Mouse (Mus musculus) heart, embryonic 13.5 days (tissue): ENCODE measurements at regions not wholly inside any gene's neighbourhood (a gene's known extent, or its start where the extent isn't known, plus 50 kb on each side); places are given as distances from the start of the nearest gene placed in this dataset.

Source experiments
- ATAC-seq: fragments of 200-750 bp; cut with Nextera tagmentation; 2 replicates; pipeline ENCODE4 v1.8.0; 2017; ENCODE audit warnings: moderate TSS enrichment; ENCODE audit not compliant: insufficient number of reproducible peaks, low FRiP score, low TSS enrichment; ENCODE audit errors: extremely low read depth
- H3K27ac ChIP-seq: fragments of 300-500 bp; sonication (generic); replicated peaks from 2 replicates; pipeline ENCODE4 v1.5.1; 2015; ENCODE audit warnings: moderate library complexity, mild to moderate bottlenecking, inconsistent platforms
- H3K27me3 ChIP-seq: fragments of 300-500 bp; sonication (generic); replicated peaks from 2 replicates; pipeline ENCODE4 v1.6.1; 2015; ENCODE audit warnings: mild to moderate bottlenecking, inconsistent platforms
- H3K36me3 ChIP-seq: fragments of 300-500 bp; sonication (generic); 2 replicates; pipeline ENCODE4 v1.6.1; 2015; ENCODE audit warnings: mild to moderate bottlenecking, inconsistent platforms
- H3K4me1 ChIP-seq: fragments of 300-500 bp; sonication (generic); 2 replicates; pipeline ENCODE4 v1.6.1; 2015; ENCODE audit warnings: inconsistent platforms
- H3K4me2 ChIP-seq: fragments of 300-500 bp; sonication (generic); 2 replicates; pipeline ENCODE4 v1.6.1; 2015; ENCODE audit warnings: inconsistent platforms, mild to moderate bottlenecking, moderate library complexity
- H3K4me3 ChIP-seq: fragments of 300-500 bp; sonication (generic); 2 replicates; pipeline ENCODE4 v1.5.1; 2015; ENCODE audit warnings: moderate library complexity, mild to moderate bottlenecking, inconsistent platforms
- H3K9ac ChIP-seq: fragments of 300-500 bp; sonication (generic); 2 replicates; pipeline ENCODE4 v1.6.1; 2015; ENCODE audit warnings: inconsistent platforms, mild to moderate bottlenecking, moderate library complexity
- H3K9me3 ChIP-seq: fragments of 300-500 bp; sonication (generic); 2 replicates; pipeline ENCODE4 v1.6.1; 2016; ENCODE audit warnings: inconsistent platforms
- WGBS: fragments of 180-500 bp; shearing (Covaris S2); methylation state at CpG from one replicate; pipeline ENCODE4 v1.1.7; 2015; ENCODE audit warnings: mixed read lengths; 5-methylcytosine and 5-hydroxymethylcytosine counted together

DNA sequence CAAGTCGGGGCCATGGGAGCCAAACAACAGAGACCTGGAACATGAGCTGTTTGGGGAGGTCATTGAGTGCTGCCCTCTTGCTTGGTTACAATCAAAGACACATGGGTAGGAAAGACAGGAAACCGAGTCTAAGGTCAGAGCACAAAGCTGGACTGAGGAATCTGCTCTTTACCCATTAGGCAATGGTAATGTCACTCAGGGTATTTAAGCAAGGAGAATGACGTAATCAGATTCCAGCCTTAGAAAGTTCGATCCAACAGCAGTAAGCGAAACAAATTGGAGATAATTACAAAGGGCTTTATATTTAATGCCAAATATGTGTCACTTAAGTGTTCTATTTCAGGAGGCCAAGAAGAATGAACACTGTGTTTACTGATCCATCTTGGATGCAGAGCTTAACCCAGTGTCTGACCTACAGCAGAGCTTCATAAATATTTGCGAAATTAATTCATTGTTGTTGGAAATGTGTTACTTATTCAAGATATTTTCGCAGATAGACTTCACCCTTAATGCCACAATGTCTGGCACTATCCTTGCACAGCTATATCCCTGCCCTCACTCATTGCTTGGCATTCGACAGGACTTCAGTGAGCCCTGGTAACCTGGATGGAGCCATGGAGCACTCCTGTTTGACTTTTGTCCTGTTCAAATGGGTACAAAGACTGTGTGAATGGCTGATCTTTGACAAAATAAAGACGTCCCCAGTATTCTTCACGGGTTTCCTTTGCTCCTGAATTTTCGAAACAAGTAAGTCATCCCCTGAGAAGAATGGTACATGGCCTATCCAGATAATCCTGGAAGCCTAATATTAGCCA, 56.2 kb upstream of the Ptgfr start:
- no peak overlapping the region for H3K4me2 ChIP-seq
- 71% methylated on average over 11 of the region's 11 CpGs for WGBS
- H3K9ac ChIP-seq, result no peak overlapping the region
- no peaks in the 10 kb centered on the region for H3K9me3 ChIP-seq
- no peak overlapping the region for H3K27ac ChIP-seq
- H3K4me1 ChIP-seq, result peaks cover 47% of the 10 kb centered on the region
- H3K27me3 ChIP-seq, result no peaks in the 10 kb centered on the region
- H3K36me3 ChIP-seq, result no peaks in the 10 kb centered on the region
- H3K4me3 ChIP-seq, result no peak overlapping the region
- no peak for ATAC-seq

DNA sequence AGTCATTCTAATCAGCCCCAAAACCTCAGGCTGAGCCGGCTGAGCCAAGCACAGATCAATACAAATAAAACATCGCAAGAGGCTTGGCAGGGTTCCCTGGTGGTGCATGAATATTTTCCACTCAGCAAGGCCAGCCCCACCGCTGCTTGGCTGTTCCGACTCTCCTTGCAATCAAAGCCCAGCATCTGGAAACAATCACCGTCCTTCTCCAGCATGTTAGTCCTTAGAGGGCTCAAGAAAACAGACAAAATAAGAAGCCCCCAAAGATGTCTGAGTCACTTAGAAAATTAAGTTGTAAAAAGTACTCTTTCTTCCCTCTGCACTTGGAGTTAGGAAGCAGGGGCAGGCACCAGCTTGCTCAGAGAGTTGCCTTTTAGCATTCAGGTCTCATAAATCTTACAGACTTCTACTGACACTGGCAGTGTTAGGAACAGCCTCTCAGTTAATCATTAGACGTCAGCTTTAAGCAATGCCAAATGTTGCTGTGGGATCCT, 54.4 kb upstream of the Ptgfr start:
- ATAC-seq, result no peak

DNA sequence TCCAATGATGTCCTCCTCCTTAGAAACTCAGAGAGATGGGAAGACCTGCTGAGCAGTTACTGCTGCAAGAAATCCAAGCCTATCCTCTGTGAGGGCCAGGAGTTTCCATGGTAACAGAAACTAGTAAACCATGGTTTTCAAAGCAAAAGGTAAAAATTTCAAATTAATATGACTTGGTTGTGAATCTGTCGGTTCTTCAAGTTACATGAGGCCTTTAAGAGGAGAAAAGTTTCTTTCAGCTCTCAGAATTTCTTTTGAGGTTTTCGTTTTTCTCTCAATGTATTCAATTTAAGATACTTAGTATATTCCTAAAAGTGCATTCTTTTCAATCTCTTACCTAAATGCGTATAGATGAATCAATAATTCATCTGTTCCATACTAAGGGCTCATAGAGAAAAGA, 53.9 kb upstream of the Ptgfr start:
- WGBS, result 68% methylated on average over 3 of the region's 3 CpGs
- H3K4me3 ChIP-seq, result no peak overlapping the region
- no peaks in the 10 kb centered on the region for H3K36me3 ChIP-seq
- no peaks in the 10 kb centered on the region for H3K27me3 ChIP-seq
- H3K27ac ChIP-seq, result peak overlapping the region; percentile 64; the same call in 1 of the 2 replicates
- H3K9me3 ChIP-seq, result no peaks in the 10 kb centered on the region
- no peak for ATAC-seq
- H3K9ac ChIP-seq, result no peak overlapping the region
- H3K4me2 ChIP-seq, result peak overlapping the region; percentile 38
- peaks cover 47% of the 10 kb centered on the region for H3K4me1 ChIP-seq

More for the DNA sequence above, 54.4 kb upstream of the Ptgfr start:
- Histone ChIP-seq H3K4me3 (no peak overlapping the region), H3K36me3 (no peaks in the 10 kb centered on the region), H3K9ac (no peak overlapping the region), H3K27me3 (no peaks in the 10 kb centered on the region), H3K27ac (peak overlapping the region; percentile 64), H3K4me1 (peaks cover 47% of the 10 kb centered on the region), H3K9me3 (no peaks in the 10 kb centered on the region), H3K4me2 (peak overlapping the region; percentile 38)
- WGBS, result 10% methylated on average over 6 of the region's 6 CpGs

DNA sequence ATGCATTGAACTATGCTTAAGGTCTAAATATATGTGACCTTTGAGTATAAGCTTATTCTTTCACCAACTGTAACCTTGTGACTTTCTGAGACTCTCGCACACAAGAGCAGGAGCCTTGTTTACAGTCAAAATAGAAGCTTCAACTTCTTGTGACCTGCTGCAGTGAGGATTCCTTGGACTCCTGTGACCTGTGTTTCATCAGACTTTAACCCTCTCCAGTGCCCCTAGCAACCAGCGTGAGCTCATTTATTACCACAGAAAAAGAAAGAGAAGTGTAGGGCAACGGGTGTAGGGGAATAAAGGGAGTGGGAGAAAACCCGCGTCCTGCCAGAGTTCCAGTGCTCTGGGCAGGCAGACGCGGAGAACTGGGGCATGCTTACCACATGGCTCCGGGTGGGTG, 52.3 kb upstream of the Ptgfr start:
- H3K9me3 ChIP-seq, result no peaks in the 10 kb centered on the region
- H3K4me2 ChIP-seq, result no peak overlapping the region
- WGBS, result 69% methylated on average over 8 of the region's 8 CpGs
- H3K4me3 ChIP-seq, result no peak overlapping the region
- H3K27ac ChIP-seq, result no peak overlapping the region
- H3K9ac ChIP-seq, result no peak overlapping the region
- H3K27me3 ChIP-seq, result no peaks in the 10 kb centered on the region
- ATAC-seq, result no peak
- peaks cover 42% of the 10 kb centered on the region for H3K4me1 ChIP-seq
- no peaks in the 10 kb centered on the region for H3K36me3 ChIP-seq
